Comparison of ENCODE assay signal across 18 mouse cellular contexts in genomic region chr19:57925681-57926080, GRCm38 (mm10).
DNase-seq lines count a peak whose midpoint lies in the region; ATAC-seq and TF ChIP-seq lines count a peak whose summit lies in the region.
"Had no signal": no experiment of that assay in that cellular context is flagged by ENCODE, and none has a peak within 500 bp of the region (broad histone marks: within the 10 kb centered on the region; RNA-seq: fewer than 3 reads in every experiment).

No protein-coding gene starts in this region.

- peak overlapping the region; percentile 34; the same call in 1 of the 2 replicates for H3K27ac ChIP-seq in heart, adult 2 months
- H3K27ac ChIP-seq in heart, embryonic 12.5 days (ENCODE audit: poor library complexity, severe bottlenecking) = no peak overlapping the region
- 0 out of 2 replicates have a peak overlapping the region, but pooled peaks have one; percentile 4 for H3K27ac ChIP-seq in neural tube, embryonic 13.5 days (replicated peaks)
- H3K27ac ChIP-seq: forebrain, embryonic 12.5 days; hindbrain, embryonic 12.5 days; liver, embryonic 13.5 days; stomach, embryonic 15.5 days had no signal

- H3K9ac ChIP-seq in heart, adult 2 months (ENCODE audit: low read depth, low read length) = no peak overlapping the region
- H3K9ac ChIP-seq in heart, embryonic 12.5 days = no peak overlapping the region
- no peak overlapping the region for H3K9ac ChIP-seq in neural tube, embryonic 13.5 days
- H3K9ac ChIP-seq: forebrain, embryonic 12.5 days; hindbrain, embryonic 12.5 days; liver, embryonic 13.5 days; stomach, embryonic 15.5 days had no signal

- intact Hi-C loops in heart, adult 2 months (cut with DNase I) = loop anchor here (2.0 kb wide), 1 partner anchor 543 kb away; no protein-coding TSS in a partner anchor
- intact Hi-C loops in heart, postnatal 14 days (cut with DNase I) = no loop called here

- WGBS in heart, adult 2 months = 60% methylated on average over 10 of the region's 10 CpGs
- WGBS in heart, embryonic 12.5 days = 64% methylated on average over 10 of the region's 10 CpGs
- WGBS in neural tube, embryonic 13.5 days = 68% methylated on average over 10 of the region's 10 CpGs

- H3K27me3 ChIP-seq in heart, adult 2 months (ENCODE audit: control insufficient read depth, insufficient read depth, low read length) = no peaks in the 10 kb centered on the region
- no peaks in the 10 kb centered on the region for H3K27me3 ChIP-seq in heart, embryonic 12.5 days (replicated peaks)
- H3K27me3 ChIP-seq in neural tube, embryonic 13.5 days = peaks cover 10% of the 10 kb centered on the region
- H3K27me3 ChIP-seq: forebrain, embryonic 12.5 days; liver, embryonic 13.5 days; Patski; stomach, embryonic 15.5 days had no signal

- H3K4me2 ChIP-seq in heart, embryonic 12.5 days = no peak overlapping the region
- no peak overlapping the region for H3K4me2 ChIP-seq in neural tube, embryonic 13.5 days
- H3K4me2 ChIP-seq: forebrain, embryonic 12.5 days; hindbrain, embryonic 12.5 days; liver, embryonic 13.5 days; stomach, embryonic 15.5 days had no signal

- no peak for ATAC-seq in heart, embryonic 12.5 days (ENCODE audit: insufficient number of reproducible peaks, low FRiP score)
- no peak for ATAC-seq in neural tube, embryonic 13.5 days (ENCODE audit: low read depth)
- no peak for ATAC-seq in activated CD4-positive, CD25-positive, alpha-beta regulatory T cell, adult 4 months

- no peak for TF ChIP-seq EP300 in heart, adult 2 months (IDR thresholded peaks at IDR 0.05; ENCODE audit: insufficient read depth, low read depth, low read length)

- H3K36me3 ChIP-seq in heart, adult 2 months (ENCODE audit: control insufficient read depth, insufficient read depth, low read length) = no peaks in the 10 kb centered on the region
- H3K36me3 ChIP-seq in heart, embryonic 12.5 days = no peaks in the 10 kb centered on the region
- 0 out of 2 replicates have a peak, but pooled peaks cover 2% of the 10 kb centered on the region for H3K36me3 ChIP-seq in neural tube, embryonic 13.5 days
- H3K36me3 ChIP-seq: forebrain, embryonic 12.5 days; liver, embryonic 13.5 days; stomach, embryonic 15.5 days had no signal

- no peak overlapping the region for H3K4me3 ChIP-seq in heart, adult 2 months
- no peak overlapping the region for H3K4me3 ChIP-seq in heart, embryonic 12.5 days
- no peak overlapping the region for H3K4me3 ChIP-seq in neural tube, embryonic 13.5 days
- H3K4me3 ChIP-seq: forebrain, embryonic 12.5 days; hindbrain, embryonic 12.5 days; liver, embryonic 13.5 days; stomach, embryonic 15.5 days had no signal

- no peaks in the 10 kb centered on the region for H3K79me2 ChIP-seq in heart, adult 2 months (replicated peaks; ENCODE audit: control insufficient read depth, insufficient read depth, low read length)

- peak in 1 of 2 experiments; percentile 48 for DNase-seq in heart, adult 2 months
- DNase-seq in neural tube, embryonic 10.5 days (ENCODE audit: extremely low spot score, low spot score) = no peak
- peak; percentile 11 to 47 for DNase-seq in heart, postnatal 14 days
- no peak for DNase-seq in cerebellum, adult 18-20 months
- no peak for DNase-seq in frontal cortex, postnatal 14 days (ENCODE audit: low spot score in 2 of 2)
- DNase-seq: cerebellum, postnatal 14 days; gastrocnemius, postnatal 25 days; kidney, adult 11 months; kidney, postnatal 36 days; liver, embryonic 13.5 days; right cerebral cortex, postnatal 14 days had no signal

- H3K9me3 ChIP-seq in heart, embryonic 12.5 days (replicated peaks) = peaks cover 5% of the 10 kb centered on the region
- no peaks in the 10 kb centered on the region for H3K9me3 ChIP-seq in neural tube, embryonic 13.5 days
- H3K9me3 ChIP-seq: liver, embryonic 13.5 days; stomach, embryonic 15.5 days had no signal

- no peak for TF ChIP-seq POLR2A in heart, adult 2 months (IDR thresholded peaks at IDR 0.05; ENCODE audit: insufficient read depth, low read depth, low read length)

- H3K4me1 ChIP-seq in heart, adult 2 months (ENCODE audit: control insufficient read depth, insufficient read depth, low read length) = no peaks in the 10 kb centered on the region; the same call in 1 of the 2 replicates
- peaks cover 15% of the 10 kb centered on the region for H3K4me1 ChIP-seq in heart, embryonic 12.5 days (replicated peaks)
- H3K4me1 ChIP-seq in neural tube, embryonic 13.5 days (replicated peaks) = peaks cover 36% of the 10 kb centered on the region
- H3K4me1 ChIP-seq: stomach, embryonic 15.5 days had no signal

- TF ChIP-seq CTCF in heart, adult 2 months (IDR thresholded peaks at IDR 0.05) = no peak

Comparison
In these comparisons a context has a peak if more than half of its experiments do, and no peak if none do; other contexts are left out.
1. DNase-seq: peak in heart, postnatal 14 days (2 of 2); none in neural tube, embryonic 10.5 days (single experiment), cerebellum, adult 18-20 months (0 of 2) and frontal cortex, postnatal 14 days (0 of 2).